Mouse (Mus musculus) embryonic fibroblast, embryonic 13.5 days (primary cell): ENCODE measurements at regions not wholly inside any gene's neighbourhood (a gene's known extent, or its start where the extent isn't known, plus 50 kb on each side); places are given as distances from the start of the nearest gene placed in this dataset.

Experiments
- CTCF ChIP-seq: IDR thresholded peaks from 2 replicates; pipeline ENCODE4 v1.5.1; 2011; ENCODE audit warnings: mild to moderate bottlenecking, control low read depth, low read length, moderate library complexity, borderline replicate concordance; ENCODE audit not compliant: insufficient read depth
- POLR2A ChIP-seq: IDR thresholded peaks from 2 replicates; pipeline ENCODE4 v1.6.1; 2011; ENCODE audit warnings: low read depth, mild to moderate bottlenecking, control low read depth, low read length, moderate library complexity

- TF ChIP-seq CTCF: no peak
- no peak for TF ChIP-seq POLR2A
These were observed 56.3 kb upstream of the Nmu start for GRCm38 (mm10) chr5:76419841-76420240.
